11 mouse cellular contexts compared by ENCODE assay signal in genomic region chr1:180894088-180894987, GRCm38 (mm10). TPM values are rescaled to one million over a fixed set of nuclear protein-coding genes. Genes with fewer than 3 reads are reported as not detected.
DNase-seq lines count a peak whose midpoint lies in the region; ATAC-seq and TF ChIP-seq lines count a peak whose summit lies in the region.
"Not testable (repeated sequence)": the region's sequence is repeated elsewhere in the genome, so short reads cannot be mapped to it uniquely, and the experiment has no call there.
"Had no signal": no experiment of that assay in that cellular context is flagged by ENCODE, and none has a peak within 500 bp of the region (broad histone marks: within the 10 kb centered on the region; RNA-seq: fewer than 3 reads in every experiment).

No protein-coding gene starts in this region.

- not testable (repeated sequence) for H3K27ac ChIP-seq in ES-Bruce4 (ENCODE audit: insufficient read depth, low read length); forebrain, embryonic 13.5 days; heart, embryonic 16.5 days (ENCODE audit: low read length); intestine, postnatal 0 days (ENCODE audit: low read depth, low read length); liver, embryonic 12.5 days; midbrain, embryonic 12.5 days (replicated peaks)

- 4% methylated on average over 47 of the region's 51 CpGs for WGBS in forebrain, embryonic 13.5 days
- WGBS in heart, embryonic 16.5 days = 6% methylated on average over 43 of the region's 51 CpGs
- WGBS in intestine, postnatal 0 days = 7% methylated on average over 45 of the region's 51 CpGs
- WGBS in liver, embryonic 12.5 days (ENCODE audit: insufficient replicate concordance) = 10% methylated on average over 51 of the region's 51 CpGs
- 4% methylated on average over 48 of the region's 51 CpGs for WGBS in midbrain, embryonic 12.5 days

- TF ChIP-seq CTCF in ES-Bruce4 (IDR thresholded peaks at IDR 0.05; ENCODE audit: low read depth, low read length); intestine, postnatal 0 days (IDR thresholded peaks at IDR 0.05; ENCODE audit: low read depth): not testable (repeated sequence)

- H3K36me3 ChIP-seq in ES-Bruce4 (ENCODE audit: control insufficient read depth, insufficient read depth, low read length, poor library complexity, severe bottlenecking); forebrain, embryonic 13.5 days (ENCODE audit: poor library complexity, severe bottlenecking); heart, embryonic 16.5 days (ENCODE audit: control insufficient read depth, insufficient read depth); intestine, postnatal 0 days (ENCODE audit: control insufficient read depth, insufficient read depth); liver, embryonic 12.5 days; midbrain, embryonic 12.5 days: not testable (repeated sequence)

- H3K9ac ChIP-seq in ES-Bruce4 (ENCODE audit: low read depth, poor library complexity, severe bottlenecking) = peak overlapping the region; percentile 8
- 0 out of 2 replicates have a peak overlapping the region, but pooled peaks have one; percentile 30 for H3K9ac ChIP-seq in forebrain, embryonic 13.5 days
- H3K9ac ChIP-seq in heart, embryonic 16.5 days (ENCODE audit: low read length); intestine, postnatal 0 days (ENCODE audit: low read depth, low read length); liver, embryonic 12.5 days; midbrain, embryonic 12.5 days (replicated peaks): not testable (repeated sequence)

- not testable (repeated sequence) for H3K9me3 ChIP-seq in ES-Bruce4 (replicated peaks; ENCODE audit: control insufficient read depth, insufficient read depth, low read length, poor library complexity, severe bottlenecking); forebrain, embryonic 13.5 days (replicated peaks); heart, embryonic 16.5 days (replicated peaks; ENCODE audit: control insufficient read depth, low read length); intestine, postnatal 0 days (ENCODE audit: control insufficient read depth); liver, embryonic 12.5 days (replicated peaks); midbrain, embryonic 12.5 days

- peak overlapping the region; percentile 46 for H3K4me2 ChIP-seq in forebrain, embryonic 13.5 days
- H3K4me2 ChIP-seq in heart, embryonic 16.5 days (ENCODE audit: low read depth, low read length) = peak overlapping the region; percentile 47
- H3K4me2 ChIP-seq in intestine, postnatal 0 days (replicated peaks; ENCODE audit: low read depth) = 0 out of 2 replicates have a peak overlapping the region, but pooled peaks have one; percentile 6
- H3K4me2 ChIP-seq in liver, embryonic 12.5 days = peak overlapping the region; percentile 10
- peak overlapping the region; percentile 35 for H3K4me2 ChIP-seq in midbrain, embryonic 12.5 days (replicated peaks)

- peak; percentile 33 for DNase-seq in ovary, postnatal 36 days (ENCODE audit: low spot score)

- not testable (repeated sequence) for H3K27me3 ChIP-seq in ES-Bruce4 (ENCODE audit: control insufficient read depth, insufficient read depth, low read length, poor library complexity, severe bottlenecking)
- H3K27me3 ChIP-seq in forebrain, embryonic 13.5 days = peaks cover 37% of the 10 kb centered on the region
- peaks cover 27% of the 10 kb centered on the region for H3K27me3 ChIP-seq in heart, embryonic 16.5 days (ENCODE audit: control insufficient read depth, insufficient read depth, low read length)
- H3K27me3 ChIP-seq in intestine, postnatal 0 days (replicated peaks; ENCODE audit: control insufficient read depth, insufficient read depth, low read length) = peaks cover 14% of the 10 kb centered on the region; the same call in 1 of the 2 replicates
- peaks cover 52% of the 10 kb centered on the region for H3K27me3 ChIP-seq in liver, embryonic 12.5 days (replicated peaks)
- peaks cover 44% of the 10 kb centered on the region for H3K27me3 ChIP-seq in midbrain, embryonic 12.5 days

- ATAC-seq in common myeloid progenitor, adult 5-6 weeks (replicated peaks; ENCODE audit: low read depth, poor library complexity, severe bottlenecking) = peak; percentile 20
- ATAC-seq in forebrain, embryonic 13.5 days; heart, embryonic 16.5 days (replicated peaks; ENCODE audit: extremely low read depth, insufficient read depth, low FRiP score); intestine, postnatal 0 days; midbrain, embryonic 12.5 days (ENCODE audit: low FRiP score, low read depth): not testable (repeated sequence)
- 0 out of 2 replicates have a peak, but pooled peaks have one; percentile 18 for ATAC-seq in liver, embryonic 12.5 days

- H3K4me3 ChIP-seq in ES-Bruce4 (ENCODE audit: low read depth, low read length) = peak overlapping the region; percentile 35
- H3K4me3 ChIP-seq in forebrain, embryonic 13.5 days = peak overlapping the region; percentile 22
- H3K4me3 ChIP-seq in heart, embryonic 16.5 days (ENCODE audit: low read length) = peak overlapping the region; percentile 22
- H3K4me3 ChIP-seq in intestine, postnatal 0 days (ENCODE audit: low read depth, low read length); liver, embryonic 12.5 days: not testable (repeated sequence)
- H3K4me3 ChIP-seq in midbrain, embryonic 12.5 days = peak overlapping the region; percentile 20

- not testable (repeated sequence) for TF ChIP-seq EP300 in ES-Bruce4 (IDR thresholded peaks at IDR 0.05; ENCODE audit: insufficient read depth, low read depth, low read length)

- not testable (repeated sequence) for H3K4me1 ChIP-seq in ES-Bruce4 (ENCODE audit: control insufficient read depth, insufficient read depth, low read length); forebrain, embryonic 13.5 days; heart, embryonic 16.5 days (ENCODE audit: control insufficient read depth, insufficient read depth, low read length); intestine, postnatal 0 days (replicated peaks; ENCODE audit: control insufficient read depth, insufficient read depth, low read length); liver, embryonic 12.5 days; midbrain, embryonic 12.5 days

- not testable (repeated sequence) for TF ChIP-seq POLR2A in ES-Bruce4 (IDR thresholded peaks at IDR 0.05; ENCODE audit: insufficient read depth, low read length)

RNA-seq across cellular contexts. Expression of gene Lefty2, which starts 1.4 kb away (rescaled TPM):
- 117 and 124 TPM in 2 replicates for polyA plus RNA-seq in ES-Bruce4 (2011; ENCODE audit: insufficient read depth, insufficient read length, low read depth, missing spikeins)
- not detected in 2 replicates for total RNA-seq in common myeloid progenitor, adult 5-6 weeks (2017)
- 0.41 and 0.94 TPM in 2 replicates for polyA plus RNA-seq in forebrain, embryonic 13.5 days (2015; fragmentation: Nextera tagmentation; extraction: Ambion mirVana)
- 0.06 and 0.08 TPM in 2 replicates for polyA plus RNA-seq in heart, embryonic 16.5 days (2015; fragmentation: Nextera tagmentation; extraction: Ambion mirVana)
- not detected in 2 replicates for polyA plus RNA-seq in intestine, postnatal 0 days (2015; fragmentation: Nextera tagmentation; extraction: Ambion mirVana)
- polyA plus RNA-seq in liver, embryonic 12.5 days (2016; fragmentation: Nextera tagmentation; extraction: Ambion mirVana) = not detected in 2 replicates
- polyA plus RNA-seq in midbrain, embryonic 12.5 days (2016; fragmentation: Nextera tagmentation; extraction: Ambion mirVana) = not detected in 2 replicates
- total RNA-seq: heart, adult 8-10 months had no signal
- polyA plus RNA-seq: kidney, adult 2 months; small intestine, adult 2 months had no signal

RNA-seq across cellular contexts. Expression of gene Pycr2, which starts 9.8 kb away (rescaled TPM):
- 97.4 and 109 TPM in 2 replicates for polyA plus RNA-seq in ES-Bruce4 (2011; ENCODE audit: insufficient read depth, insufficient read length, low read depth, missing spikeins)
- total RNA-seq in common myeloid progenitor, adult 5-6 weeks (2017) = 20.5 and 30.5 TPM in 2 replicates
- polyA plus RNA-seq in forebrain, embryonic 13.5 days (2015; fragmentation: Nextera tagmentation; extraction: Ambion mirVana) = 90.6 and 101 TPM in 2 replicates
- polyA plus RNA-seq in heart, embryonic 16.5 days (2015; fragmentation: Nextera tagmentation; extraction: Ambion mirVana) = 55.1 and 60.6 TPM in 2 replicates
- 24.5 and 26.3 TPM in 2 replicates for polyA plus RNA-seq in intestine, postnatal 0 days (2015; fragmentation: Nextera tagmentation; extraction: Ambion mirVana)
- 146 and 150 TPM in 2 replicates for polyA plus RNA-seq in liver, embryonic 12.5 days (2016; fragmentation: Nextera tagmentation; extraction: Ambion mirVana)
- polyA plus RNA-seq in midbrain, embryonic 12.5 days (2016; fragmentation: Nextera tagmentation; extraction: Ambion mirVana) = 94.0 and 98.4 TPM in 2 replicates

RNA-seq across cellular contexts. Expression of gene Lefty1, which starts 40.5 kb away (rescaled TPM):
- polyA plus RNA-seq in ES-Bruce4 (2011; ENCODE audit: insufficient read depth, insufficient read length, low read depth, missing spikeins) = 53.2 and 60.3 TPM in 2 replicates
- total RNA-seq in common myeloid progenitor, adult 5-6 weeks (2017) = 0.82 and 3.3 TPM in 2 replicates
- not detected in 2 replicates for polyA plus RNA-seq in forebrain, embryonic 13.5 days (2015; fragmentation: Nextera tagmentation; extraction: Ambion mirVana)
- polyA plus RNA-seq in heart, embryonic 16.5 days (2015; fragmentation: Nextera tagmentation; extraction: Ambion mirVana) = 1.1 and 1.5 TPM in 2 replicates
- polyA plus RNA-seq in intestine, postnatal 0 days (2015; fragmentation: Nextera tagmentation; extraction: Ambion mirVana) = 0.90 and 1.3 TPM in 2 replicates
- polyA plus RNA-seq in liver, embryonic 12.5 days (2016; fragmentation: Nextera tagmentation; extraction: Ambion mirVana) = 4.7 and 7.1 TPM in 2 replicates
- polyA plus RNA-seq in midbrain, embryonic 12.5 days (2016; fragmentation: Nextera tagmentation; extraction: Ambion mirVana) = 0.56 and 1.6 TPM in 2 replicates

RNA-seq across cellular contexts. Expression of gene Sde2, which starts 43.4 kb away (rescaled TPM):
- polyA plus RNA-seq in ES-Bruce4 (2011; ENCODE audit: insufficient read depth, insufficient read length, low read depth, missing spikeins) = 35.0 and 36.6 TPM in 2 replicates
- 42.4 and 47.0 TPM in 2 replicates for total RNA-seq in common myeloid progenitor, adult 5-6 weeks (2017)
- 32.7 and 33.8 TPM in 2 replicates for polyA plus RNA-seq in forebrain, embryonic 13.5 days (2015; fragmentation: Nextera tagmentation; extraction: Ambion mirVana)
- 22.2 and 28.6 TPM in 2 replicates for polyA plus RNA-seq in heart, embryonic 16.5 days (2015; fragmentation: Nextera tagmentation; extraction: Ambion mirVana)
- 13.3 and 16.7 TPM in 2 replicates for polyA plus RNA-seq in intestine, postnatal 0 days (2015; fragmentation: Nextera tagmentation; extraction: Ambion mirVana)
- polyA plus RNA-seq in liver, embryonic 12.5 days (2016; fragmentation: Nextera tagmentation; extraction: Ambion mirVana) = 39.2 and 39.4 TPM in 2 replicates
- 36.3 and 36.7 TPM in 2 replicates for polyA plus RNA-seq in midbrain, embryonic 12.5 days (2016; fragmentation: Nextera tagmentation; extraction: Ambion mirVana)

RNA-seq across cellular contexts. Expression of gene Tmem63a, which starts 47.8 kb away (rescaled TPM):
- 26.9 and 27.7 TPM in 2 replicates for polyA plus RNA-seq in ES-Bruce4 (2011; ENCODE audit: insufficient read depth, insufficient read length, low read depth, missing spikeins)
- total RNA-seq in common myeloid progenitor, adult 5-6 weeks (2017) = 9.7 and 11.6 TPM in 2 replicates
- 0.88 and 1.4 TPM in 2 replicates for polyA plus RNA-seq in forebrain, embryonic 13.5 days (2015; fragmentation: Nextera tagmentation; extraction: Ambion mirVana)
- polyA plus RNA-seq in heart, embryonic 16.5 days (2015; fragmentation: Nextera tagmentation; extraction: Ambion mirVana) = 11.2 and 14.8 TPM in 2 replicates
- 9.5 and 10.2 TPM in 2 replicates for polyA plus RNA-seq in intestine, postnatal 0 days (2015; fragmentation: Nextera tagmentation; extraction: Ambion mirVana)
- 6.5 and 6.6 TPM in 2 replicates for polyA plus RNA-seq in liver, embryonic 12.5 days (2016; fragmentation: Nextera tagmentation; extraction: Ambion mirVana)
- 2.9 TPM in 2 replicates for polyA plus RNA-seq in midbrain, embryonic 12.5 days (2016; fragmentation: Nextera tagmentation; extraction: Ambion mirVana)

Comparison
In these comparisons a context has a peak if more than half of its experiments do, and no peak if none do; other contexts are left out.
1. RNA of gene Lefty2, which starts 1.4 kb away (polyA plus RNA-seq): 117 to 124 TPM in ES-Bruce4; 0.41 to 0.94 TPM in forebrain, embryonic 13.5 days, 0.06 to 0.08 TPM in heart, embryonic 16.5 days, not detected in intestine, postnatal 0 days, not detected in liver, embryonic 12.5 days and not detected in midbrain, embryonic 12.5 days; every median in the first group is over 10 times any median in the second.
2. Peak in every context shown above with its lines, with median percentiles within 50 percentile points of each other: H3K4me2 ChIP-seq.